Mouse (Mus musculus): ENCODE results near the gene Ppp1r12c. TPM values are rescaled to one million over a fixed set of nuclear protein-coding genes. Genes with fewer than 3 reads are reported as not detected.

Gene Ppp1r12c
- polyA plus RNA-seq, 1 experiment from 2014 or later, result 53.6 TPM

DNA sequence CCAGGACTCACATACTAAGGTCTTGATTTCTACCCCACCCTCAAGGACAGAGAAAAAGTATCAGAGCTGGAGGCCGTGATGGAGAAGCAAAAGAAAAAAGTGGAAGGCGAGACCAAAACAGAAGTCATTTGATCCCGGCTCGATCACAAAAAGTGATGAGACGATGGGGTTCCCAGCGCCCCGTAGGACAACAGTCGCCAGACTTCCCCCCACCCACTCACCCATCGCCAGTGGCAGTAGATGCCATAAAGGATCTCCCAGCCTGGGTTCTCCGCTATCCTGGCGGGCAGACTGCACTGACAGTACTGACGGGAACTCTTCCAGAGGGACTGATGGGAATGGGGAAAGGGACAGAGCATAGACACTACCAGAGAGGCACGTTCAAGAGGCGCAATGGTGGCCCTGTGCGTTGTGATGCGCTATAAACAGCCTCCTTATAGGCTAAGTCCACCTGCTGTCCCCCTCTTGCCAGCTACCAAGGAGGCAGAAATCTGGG lies 22.6 kb downstream of the Ppp1r12c start:
- WGBS, result 7% methylated on average over 16 of the region's 16 CpGs
- no peak for ATAC-seq (ENCODE audit: insufficient read depth, low FRiP score, low read depth)
- Histone ChIP-seq H3K27ac (peak overlapping the region; percentile 95), H3K4me1 (peaks cover 17% of the 10 kb centered on the region; the same call in 1 of the 2 replicates), H3K9me3 (no peaks in the 10 kb centered on the region), H3K9ac (peak overlapping the region; percentile 29; the same call in 1 of the 2 replicates), H3K27me3 (replicated peaks) (0 out of 2 replicates have a peak, but pooled peaks cover 1% of the 10 kb centered on the region), H3K4me3 (replicated peaks) (peak overlapping the region; percentile 51), H3K36me3 (peaks cover 25% of the 10 kb centered on the region), H3K4me2 (peak overlapping the region; percentile 84)

DNA sequence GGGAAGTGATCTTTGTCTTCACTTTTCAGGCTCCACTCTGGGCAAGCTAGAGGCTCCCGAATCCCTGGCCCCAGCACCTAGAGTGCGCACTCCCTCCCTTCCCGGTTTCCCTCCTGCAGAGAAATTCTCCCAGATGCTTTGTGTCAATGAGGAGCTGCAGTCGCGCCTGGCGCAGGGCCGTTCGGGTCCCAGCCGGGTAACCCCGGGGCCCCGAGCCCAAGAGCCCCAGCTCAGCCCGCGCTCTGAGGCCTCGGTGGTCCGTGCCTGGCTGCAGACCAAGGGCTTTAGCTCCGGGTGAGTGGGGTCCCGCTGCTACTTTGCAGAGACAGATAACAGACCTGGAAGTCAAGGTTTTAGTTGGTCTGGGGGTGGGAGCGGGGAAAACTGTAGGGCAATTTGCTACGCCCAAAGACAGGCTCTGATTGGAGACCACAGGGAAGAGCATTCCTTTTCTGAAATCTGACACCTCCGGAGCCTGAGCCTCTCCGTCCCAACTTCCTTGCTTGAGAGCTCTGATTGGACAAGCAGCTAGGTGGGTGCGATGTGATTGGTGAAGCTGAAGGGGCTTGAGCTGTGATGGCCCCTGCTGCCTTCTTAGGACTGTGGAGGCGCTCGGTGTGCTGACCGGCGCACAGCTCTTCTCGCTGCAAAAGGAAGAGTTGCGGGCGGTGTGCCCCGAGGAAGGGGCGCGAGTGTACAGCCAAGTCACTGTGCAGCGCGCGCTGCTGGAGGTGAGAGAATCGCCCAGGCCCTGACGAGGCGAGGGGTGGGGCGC lies 23.3 kb downstream of the Ppp1r12c start:
- H3K36me3 ChIP-seq, result peaks cover 20% of the 10 kb centered on the region
- H3K9me3 ChIP-seq, result no peaks in the 10 kb centered on the region
- H3K27ac ChIP-seq, result peak overlapping the region; percentile 95
- peaks cover 17% of the 10 kb centered on the region; the same call in 1 of the 2 replicates for H3K4me1 ChIP-seq
- H3K4me3 ChIP-seq (replicated peaks), result peak overlapping the region; percentile 51
- 0 out of 2 replicates have a peak, but pooled peaks cover 3% of the 10 kb centered on the region for H3K27me3 ChIP-seq (replicated peaks)
- peak overlapping the region; percentile 84 for H3K4me2 ChIP-seq
- 1% methylated on average over 39 of the region's 39 CpGs for WGBS
- peak; percentile 94 for ATAC-seq (ENCODE audit: insufficient read depth, low FRiP score, low read depth)
- peak overlapping the region; percentile 29 for H3K9ac ChIP-seq

DNA sequence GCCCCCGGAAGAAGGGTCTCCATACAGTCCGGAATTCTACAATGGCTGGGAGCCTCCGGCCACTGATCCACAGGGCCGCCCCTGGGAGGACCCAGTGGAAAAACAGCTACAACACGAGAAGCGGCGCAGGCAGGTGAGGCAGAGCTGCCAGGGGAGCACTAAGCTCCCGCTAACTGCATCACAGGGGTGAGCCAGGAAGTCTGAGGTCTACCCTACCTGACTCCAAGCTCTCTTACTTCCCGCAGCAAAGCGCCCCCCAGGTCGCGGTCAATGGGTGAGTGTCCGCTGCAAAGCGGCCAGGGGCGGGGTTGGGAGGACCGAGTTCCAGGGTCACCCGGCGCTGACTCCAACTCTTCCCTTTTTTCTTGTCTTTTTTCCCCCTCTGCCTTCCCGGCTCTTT lies 27.5 kb downstream of the Ppp1r12c start:
- WGBS, result 11% methylated on average over 19 of the region's 19 CpGs
- H3K9ac ChIP-seq, result no peak overlapping the region
- peaks cover 23% of the 10 kb centered on the region for H3K4me1 ChIP-seq
- H3K27me3 ChIP-seq (replicated peaks), result peaks cover 15% of the 10 kb centered on the region; the same call in 1 of the 2 replicates
- no peak overlapping the region for H3K4me2 ChIP-seq
- H3K27ac ChIP-seq, result no peak overlapping the region
- ATAC-seq (ENCODE audit: insufficient read depth, low FRiP score, low read depth), result no peak
- H3K4me3 ChIP-seq (replicated peaks), result no peak overlapping the region
- H3K9me3 ChIP-seq, result no peaks in the 10 kb centered on the region
- no peaks in the 10 kb centered on the region for H3K36me3 ChIP-seq

DNA sequence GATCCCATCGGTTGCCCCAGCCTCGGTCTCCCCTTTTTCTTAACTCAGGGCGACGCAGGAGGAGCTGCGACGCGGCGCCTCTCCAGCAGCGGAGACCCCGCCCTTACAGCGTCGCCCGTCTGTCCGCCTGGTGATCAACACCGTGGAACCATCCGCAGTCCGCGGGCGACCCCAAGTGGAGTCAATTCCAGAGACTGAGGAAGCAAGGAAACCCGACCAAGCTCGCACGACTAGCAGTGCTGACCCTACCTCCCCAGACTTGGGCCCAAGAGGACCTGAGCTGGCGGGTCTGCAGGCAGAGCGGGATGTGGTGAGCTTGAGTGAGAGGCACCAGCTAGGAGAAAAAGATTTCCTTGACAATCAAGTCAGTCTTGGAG lies 30.3 kb downstream of the Ppp1r12c start:
- peak overlapping the region; percentile 45 for H3K4me3 ChIP-seq (replicated peaks)
- no peaks in the 10 kb centered on the region for H3K9me3 ChIP-seq
- peak overlapping the region; percentile 85 for H3K4me2 ChIP-seq
- no peaks in the 10 kb centered on the region for H3K36me3 ChIP-seq
- 1% methylated on average over 24 of the region's 24 CpGs for WGBS
- H3K27me3 ChIP-seq (replicated peaks), result peaks cover 15% of the 10 kb centered on the region; the same call in 1 of the 2 replicates
- H3K4me1 ChIP-seq, result peaks cover 12% of the 10 kb centered on the region; the same call in 1 of the 2 replicates
- H3K9ac ChIP-seq, result no peak overlapping the region
- no peak overlapping the region for H3K27ac ChIP-seq
- ATAC-seq (ENCODE audit: insufficient read depth, low FRiP score, low read depth), result peak; percentile 86

DNA sequence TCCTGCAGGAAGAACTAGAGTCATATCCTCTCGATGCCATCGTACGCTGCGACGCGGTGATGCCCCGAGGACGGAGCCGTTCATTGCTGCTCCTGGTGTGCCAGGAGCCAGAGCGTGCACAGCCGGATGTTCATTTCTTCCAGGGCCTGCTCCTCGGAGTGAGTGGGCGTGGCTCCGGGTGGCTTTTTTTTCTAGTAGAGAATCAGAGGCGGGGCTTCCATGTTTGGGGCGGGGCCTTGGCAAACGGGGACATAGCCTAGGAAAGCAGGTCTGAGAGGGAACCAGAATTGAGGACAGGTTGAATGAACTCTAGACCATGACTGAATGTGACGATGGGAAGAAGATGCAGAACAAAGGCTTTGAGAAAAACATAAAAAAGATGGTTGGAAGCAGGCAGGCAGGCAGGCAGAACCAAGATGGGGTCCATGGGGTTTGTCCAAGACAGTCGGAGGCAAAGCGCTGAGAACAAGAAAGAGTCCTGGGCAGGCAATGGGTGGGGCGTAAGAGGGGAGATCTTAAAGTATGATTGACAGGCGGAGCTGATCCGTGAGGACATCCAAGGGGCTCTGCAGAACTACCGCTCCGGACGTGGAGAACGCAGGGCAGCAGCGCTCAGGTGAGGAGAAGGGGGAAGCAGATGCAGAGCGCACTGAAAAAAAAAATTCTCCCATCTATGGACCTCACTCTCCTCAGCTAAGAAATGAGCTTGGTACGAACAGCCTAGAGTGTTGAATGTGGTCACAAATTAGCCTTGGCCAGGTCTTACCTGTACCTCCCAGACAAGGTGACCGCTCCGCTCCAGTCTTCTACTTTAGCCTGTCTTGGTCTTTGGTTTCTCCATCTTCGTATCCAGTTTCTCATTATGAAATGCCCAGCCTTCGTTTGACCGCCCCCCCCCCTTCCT lies 31.0 kb downstream of the Ppp1r12c start:
- H3K9ac ChIP-seq, result peak overlapping the region; percentile 22; the same call in 1 of the 2 replicates
- peak; percentile 24 for ATAC-seq (ENCODE audit: insufficient read depth, low FRiP score, low read depth)

DNA sequence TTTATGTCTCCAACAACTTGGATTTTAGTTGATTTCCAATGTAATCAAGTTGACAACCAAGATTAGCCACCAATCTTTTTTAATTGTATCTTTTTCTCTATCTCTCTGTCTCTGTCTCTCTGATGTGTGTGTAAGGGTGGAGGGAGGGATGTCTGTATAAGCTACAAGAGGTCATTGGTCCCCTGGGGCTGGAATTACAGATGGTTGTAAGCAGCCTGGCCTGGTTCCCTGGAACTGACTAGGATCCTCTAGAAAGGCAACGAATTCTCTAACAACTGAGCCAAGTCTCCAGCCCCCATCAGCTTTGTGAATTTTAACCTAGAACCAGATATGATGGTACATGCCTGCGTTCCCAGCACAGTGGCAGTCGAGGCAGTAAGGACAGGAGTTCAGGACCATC lies 33.7 kb downstream of the Ppp1r12c start:
- Histone ChIP-seq H3K4me3 (replicated peaks) (no peak overlapping the region), H3K4me2 (no peak overlapping the region), H3K36me3 (no peaks in the 10 kb centered on the region), H3K27me3 (replicated peaks) (peaks cover 11% of the 10 kb centered on the region; the same call in 1 of the 2 replicates), H3K9ac (no peak overlapping the region), H3K9me3 (no peaks in the 10 kb centered on the region), H3K4me1 (peaks cover 15% of the 10 kb centered on the region; the same call in 1 of the 2 replicates), H3K27ac (no peak overlapping the region)
- ATAC-seq (ENCODE audit: insufficient read depth, low FRiP score, low read depth), result no peak
- 77% methylated on average over 3 of the region's 3 CpGs for WGBS

More for the DNA sequence above, 31.0 kb downstream of the Ppp1r12c start:
- no peak overlapping the region for H3K27ac ChIP-seq
- peaks cover 15% of the 10 kb centered on the region; the same call in 1 of the 2 replicates for H3K27me3 ChIP-seq (replicated peaks)
- H3K4me1 ChIP-seq, result peaks cover 12% of the 10 kb centered on the region; the same call in 1 of the 2 replicates
- peak overlapping the region; percentile 45 for H3K4me3 ChIP-seq (replicated peaks)
- no peaks in the 10 kb centered on the region for H3K36me3 ChIP-seq
- 3% methylated on average over 35 of the region's 35 CpGs for WGBS
- H3K4me2 ChIP-seq, result peak overlapping the region; percentile 85
- no peaks in the 10 kb centered on the region for H3K9me3 ChIP-seq

DNA sequence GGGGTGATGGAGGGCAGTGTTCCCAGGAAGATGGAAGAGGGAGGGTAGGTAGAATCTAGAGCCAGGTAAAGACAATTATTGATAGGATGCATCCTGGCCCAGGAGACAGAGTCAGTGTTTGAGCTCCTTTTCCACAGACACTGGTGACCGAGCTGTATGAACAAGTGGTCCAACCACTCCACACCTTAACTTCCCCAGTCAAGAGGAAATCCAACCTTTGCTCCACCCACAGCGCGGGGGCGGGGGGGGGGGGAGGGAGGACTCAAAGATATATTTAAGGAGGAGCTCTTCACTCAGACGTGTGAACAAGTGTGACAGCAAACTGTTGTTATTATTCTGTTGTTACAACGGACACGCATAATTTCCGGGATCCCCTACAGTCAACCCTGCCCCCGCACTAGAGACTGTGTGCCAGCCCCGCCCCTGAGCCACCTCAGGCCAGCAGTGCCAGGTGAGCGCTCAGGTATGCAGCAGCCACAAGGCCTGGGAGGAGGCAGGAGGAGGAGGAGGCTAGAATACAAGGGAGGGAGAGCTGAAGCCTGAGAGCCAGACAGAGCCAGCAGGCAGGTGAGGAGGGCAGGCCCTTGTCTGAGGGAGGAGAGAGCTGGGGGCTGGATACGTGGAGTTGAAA lies 37.2 kb downstream of the Ppp1r12c start:
- whole genome bisulfite sequencing, result 3% methylated on average over 12 of the region's 12 CpGs
- H3K27ac ChIP-seq, result peak overlapping the region; percentile 79
- no peaks in the 10 kb centered on the region for H3K36me3 ChIP-seq
- 0 out of 2 replicates have a peak, but pooled peaks cover 3% of the 10 kb centered on the region for H3K4me1 ChIP-seq
- peak overlapping the region; percentile 37; the same call in 1 of the 2 replicates for H3K4me2 ChIP-seq
- peak overlapping the region; percentile 12; the same call in 1 of the 2 replicates for H3K4me3 ChIP-seq (replicated peaks)
- H3K9ac ChIP-seq, result no peak overlapping the region
- peak; percentile 91 for ATAC-seq (ENCODE audit: insufficient read depth, low FRiP score, low read depth)
- H3K9me3 ChIP-seq, result no peaks in the 10 kb centered on the region
- H3K27me3 ChIP-seq (replicated peaks), result no peaks in the 10 kb centered on the region

DNA sequence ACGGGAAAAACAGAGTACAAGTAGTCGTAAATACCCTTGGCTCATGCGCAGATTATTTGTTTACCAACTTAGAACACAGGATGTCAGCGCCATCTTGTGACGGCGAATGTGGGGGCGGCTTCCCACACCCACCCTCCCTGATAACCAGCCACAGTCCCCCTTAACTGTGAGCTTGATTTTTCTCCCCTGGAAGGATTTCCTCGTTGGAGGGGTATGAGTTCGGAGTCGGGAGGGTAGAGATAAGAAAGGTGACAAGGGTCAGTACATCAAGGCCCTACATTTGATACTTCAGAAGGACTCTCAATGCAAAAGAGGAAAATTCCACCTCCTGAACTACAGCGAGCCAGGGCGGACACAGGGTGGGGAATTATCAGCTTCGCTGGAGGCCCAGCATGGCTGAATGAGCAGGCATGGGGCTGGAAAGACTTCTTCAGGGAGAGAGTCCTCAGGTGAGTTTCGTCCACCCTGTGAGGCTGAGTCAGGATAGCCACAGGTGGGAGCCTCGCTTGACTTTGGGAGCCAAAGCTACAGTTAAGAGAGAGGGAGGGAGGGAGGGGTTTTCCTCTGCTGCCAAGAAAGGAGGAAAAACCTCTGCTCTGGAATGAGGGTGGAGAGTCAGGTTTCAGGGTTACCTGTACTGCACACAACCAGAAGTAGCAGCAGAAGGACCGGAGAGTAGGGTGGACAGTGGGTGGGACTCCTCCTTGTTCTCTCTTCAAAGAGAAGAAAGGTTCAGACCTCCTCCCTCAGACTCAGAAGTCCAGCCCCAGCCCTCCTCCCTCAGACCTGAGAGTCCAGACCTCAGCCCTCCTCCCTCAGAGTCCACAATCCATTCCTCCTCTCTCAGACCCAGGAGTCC lies 40.7 kb downstream of the Ppp1r12c start, which contains the start of gene Eps8l1:
Gene Eps8l1 (plus strand): TSS at position 99 of the 859 bp plus-strand sequence.
- no peaks in the 10 kb centered on the region for H3K27me3 ChIP-seq (replicated peaks)
- peak within 1 kb of the TSS; percentile 24 for H3K4me3 ChIP-seq (replicated peaks)
- peak within 1 kb of the TSS; percentile 31 for H3K27ac ChIP-seq
- H3K4me1 ChIP-seq, result 0 out of 2 replicates have a peak, but pooled peaks cover 3% of the 10 kb centered on the region
- peak; percentile 36 for ATAC-seq (ENCODE audit: insufficient read depth, low FRiP score, low read depth)
- H3K36me3 ChIP-seq, result no peaks in the 10 kb centered on the region
- 56% methylated on average over 14 of the region's 16 CpGs for WGBS
- no peaks in the 10 kb centered on the region for H3K9me3 ChIP-seq
- no peak within 1 kb of the TSS for H3K9ac ChIP-seq
- peak within 1 kb of the TSS; percentile 37 for H3K4me2 ChIP-seq

DNA sequence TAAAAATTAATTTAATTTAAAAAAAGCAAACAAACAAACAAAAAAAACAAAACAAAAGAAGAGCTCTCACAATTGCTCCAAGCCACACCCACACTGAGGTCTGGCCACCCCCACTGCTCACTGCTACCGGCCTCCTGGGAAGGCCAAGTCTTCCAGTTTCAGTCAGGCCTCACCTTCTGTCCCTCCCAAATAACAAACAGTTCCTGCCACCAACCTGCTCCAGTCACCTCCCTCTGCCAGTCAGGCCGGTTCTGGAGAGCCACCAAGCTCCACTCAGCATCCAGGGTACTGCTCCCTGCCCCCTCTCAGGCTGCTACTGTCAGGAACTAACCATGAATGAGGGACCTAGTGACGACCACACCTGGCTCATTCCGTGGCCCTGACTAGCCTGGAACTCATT lies 48.8 kb downstream of the Ppp1r12c start:
- H3K27me3 ChIP-seq (replicated peaks), result no peaks in the 10 kb centered on the region
- peak overlapping the region; percentile 84 for H3K27ac ChIP-seq
- H3K4me3 ChIP-seq (replicated peaks), result no peak overlapping the region
- H3K36me3 ChIP-seq, result no peaks in the 10 kb centered on the region
- H3K9me3 ChIP-seq, result no peaks in the 10 kb centered on the region
- no peak overlapping the region for H3K4me2 ChIP-seq
- WGBS, result 11% methylated on average over 4 of the region's 4 CpGs
- 0 out of 2 replicates have a peak, but pooled peaks cover 3% of the 10 kb centered on the region for H3K4me1 ChIP-seq
- ATAC-seq (ENCODE audit: insufficient read depth, low FRiP score, low read depth), result peak; percentile 93
- no peak overlapping the region for H3K9ac ChIP-seq

DNA sequence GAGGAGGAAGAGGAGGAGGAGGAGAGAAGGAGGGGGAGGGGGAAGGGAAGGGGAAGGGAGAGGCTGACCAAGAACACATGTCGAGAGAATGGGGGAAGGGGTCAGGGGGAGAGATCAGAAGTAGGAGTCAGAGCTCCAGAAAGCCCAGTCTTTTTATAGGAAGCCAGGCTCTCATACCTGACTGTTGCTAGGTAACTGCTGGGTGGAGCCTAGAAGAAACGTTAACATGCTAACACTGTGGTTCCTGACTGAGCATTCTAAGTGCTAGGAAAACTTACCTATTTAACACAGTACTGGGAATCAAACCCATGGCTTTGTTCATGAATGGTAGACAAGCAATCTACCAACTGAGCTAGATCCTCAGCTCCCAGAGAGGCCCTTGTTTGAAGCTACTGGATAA lies 52.3 kb downstream of the Ppp1r12c start:
- ATAC-seq (ENCODE audit: insufficient read depth, low FRiP score, low read depth), result no peak

More for the DNA sequence above, 52.3 kb downstream of the Ppp1r12c start:
- 3% methylated on average over 2 of the region's 2 CpGs for WGBS
- Histone ChIP-seq H3K27ac (0 out of 2 replicates have a peak overlapping the region, but pooled peaks have one; percentile 61), H3K4me2 (no peak overlapping the region), H3K36me3 (no peaks in the 10 kb centered on the region; the same call in 1 of the 2 replicates), H3K4me3 (replicated peaks) (no peak overlapping the region), H3K4me1 (0 out of 2 replicates have a peak, but pooled peaks cover 9% of the 10 kb centered on the region), H3K9ac (no peak overlapping the region), H3K9me3 (no peaks in the 10 kb centered on the region), H3K27me3 (replicated peaks) (no peaks in the 10 kb centered on the region)
